ENCODE assay signal across 9 mouse cellular contexts in genomic region chr13:98317911-98318310, GRCm38 (mm10). TPM values are rescaled to one million over a fixed set of nuclear protein-coding genes. Genes with fewer than 3 reads are reported as not detected.
DNase-seq lines count a peak whose midpoint lies in the region; ATAC-seq and TF ChIP-seq lines count a peak whose summit lies in the region.
"Had no signal": no experiment of that assay in that cellular context is flagged by ENCODE, and none has a peak within 500 bp of the region (broad histone marks: within the 10 kb centered on the region; RNA-seq: fewer than 3 reads in every experiment).

No protein-coding gene starts in this region.

- no peak for TF ChIP-seq POLR2A in ES-Bruce4 (IDR thresholded peaks at IDR 0.05; ENCODE audit: insufficient read depth, low read length)

- no peak overlapping the region for H3K27ac ChIP-seq in hindbrain, embryonic 10.5 days
- no peak overlapping the region for H3K27ac ChIP-seq in hindbrain, embryonic 11.5 days (ENCODE audit: low read depth, low read length)
- H3K27ac ChIP-seq in ES-Bruce4 (ENCODE audit: insufficient read depth, low read length) = no peak overlapping the region
- H3K27ac ChIP-seq in forebrain, embryonic 14.5 days (ENCODE audit: low read depth, low read length) = no peak overlapping the region
- no peak overlapping the region for H3K27ac ChIP-seq in liver, embryonic 16.5 days (ENCODE audit: low read length)

- DNase-seq in hindbrain, embryonic 10.5 days (ENCODE audit: low spot score) = no peak
- DNase-seq in hindbrain, embryonic 11.5 days (ENCODE audit: low spot score) = no peak
- DNase-seq in forebrain, embryonic 14.5 days (ENCODE audit: low spot score) = no peak
- DNase-seq in embryo, embryonic 9.5 days (ENCODE audit: extremely low spot score) = no peak
- no peak for DNase-seq in frontal cortex, adult 2 months (ENCODE audit: extremely low spot score in 1 of 2, low spot score in 1 of 2)
- DNase-seq in right cerebral cortex, postnatal 25 days = no peak
- DNase-seq: cerebellum, postnatal 36 days had no signal

- H3K4me2 ChIP-seq in hindbrain, embryonic 11.5 days (replicated peaks; ENCODE audit: low read depth, low read length) = no peak overlapping the region
- H3K4me2 ChIP-seq in forebrain, embryonic 14.5 days (ENCODE audit: low read length) = peak overlapping the region; percentile 82
- peak overlapping the region; percentile 82 for H3K4me2 ChIP-seq in liver, embryonic 16.5 days (ENCODE audit: low read depth, low read length)

- no peak overlapping the region for H3K9ac ChIP-seq in hindbrain, embryonic 11.5 days (ENCODE audit: low read depth, low read length)
- H3K9ac ChIP-seq in ES-Bruce4 (ENCODE audit: low read depth, poor library complexity, severe bottlenecking) = peak overlapping the region; percentile 100
- H3K9ac ChIP-seq in forebrain, embryonic 14.5 days (ENCODE audit: low read length) = no peak overlapping the region
- no peak overlapping the region; the same call in 1 of the 2 replicates for H3K9ac ChIP-seq in liver, embryonic 16.5 days (ENCODE audit: low read depth, low read length)

- H3K36me3 ChIP-seq in hindbrain, embryonic 10.5 days = peaks cover 22% of the 10 kb centered on the region
- H3K36me3 ChIP-seq in hindbrain, embryonic 11.5 days (ENCODE audit: control insufficient read depth, insufficient read depth, low read length) = no peaks in the 10 kb centered on the region
- peaks cover 25% of the 10 kb centered on the region for H3K36me3 ChIP-seq in ES-Bruce4 (ENCODE audit: control insufficient read depth, insufficient read depth, low read length, poor library complexity, severe bottlenecking)
- H3K36me3 ChIP-seq in forebrain, embryonic 14.5 days (ENCODE audit: control insufficient read depth, insufficient read depth, low read length) = peaks cover 13% of the 10 kb centered on the region
- H3K36me3 ChIP-seq in liver, embryonic 16.5 days (ENCODE audit: control insufficient read depth, insufficient read depth) = peaks cover 10% of the 10 kb centered on the region

- H3K27me3 ChIP-seq in hindbrain, embryonic 10.5 days (ENCODE audit: insufficient read depth, poor library complexity, severe bottlenecking) = no peaks in the 10 kb centered on the region
- no peaks in the 10 kb centered on the region for H3K27me3 ChIP-seq in hindbrain, embryonic 11.5 days (ENCODE audit: control insufficient read depth, insufficient read depth, low read length)
- H3K27me3 ChIP-seq in ES-Bruce4 (ENCODE audit: control insufficient read depth, insufficient read depth, low read length, poor library complexity, severe bottlenecking) = no peaks in the 10 kb centered on the region
- no peaks in the 10 kb centered on the region for H3K27me3 ChIP-seq in forebrain, embryonic 14.5 days (replicated peaks; ENCODE audit: control insufficient read depth, insufficient read depth, low read length)
- H3K27me3 ChIP-seq in liver, embryonic 16.5 days (ENCODE audit: control insufficient read depth, insufficient read depth, low read depth, low read length) = no peaks in the 10 kb centered on the region

- H3K9me3 ChIP-seq in hindbrain, embryonic 10.5 days = no peaks in the 10 kb centered on the region
- H3K9me3 ChIP-seq in hindbrain, embryonic 11.5 days (ENCODE audit: control insufficient read depth, low read length) = no peaks in the 10 kb centered on the region
- H3K9me3 ChIP-seq in ES-Bruce4 (replicated peaks; ENCODE audit: control insufficient read depth, insufficient read depth, low read length, poor library complexity, severe bottlenecking) = no peaks in the 10 kb centered on the region
- no peaks in the 10 kb centered on the region for H3K9me3 ChIP-seq in forebrain, embryonic 14.5 days (replicated peaks; ENCODE audit: control insufficient read depth, low read length)
- H3K9me3 ChIP-seq in liver, embryonic 16.5 days (replicated peaks; ENCODE audit: control insufficient read depth, low read length) = no peaks in the 10 kb centered on the region

- peaks cover 17% of the 10 kb centered on the region for H3K4me1 ChIP-seq in hindbrain, embryonic 10.5 days (replicated peaks)
- 0 out of 2 replicates have a peak, but pooled peaks cover 2% of the 10 kb centered on the region for H3K4me1 ChIP-seq in hindbrain, embryonic 11.5 days (replicated peaks; ENCODE audit: control insufficient read depth, insufficient read depth, low read length)
- no peaks in the 10 kb centered on the region for H3K4me1 ChIP-seq in ES-Bruce4 (ENCODE audit: control insufficient read depth, insufficient read depth, low read length)
- H3K4me1 ChIP-seq in forebrain, embryonic 14.5 days (ENCODE audit: control insufficient read depth, insufficient read depth, low read length) = peaks cover 14% of the 10 kb centered on the region
- H3K4me1 ChIP-seq in liver, embryonic 16.5 days (ENCODE audit: control insufficient read depth, low read depth, low read length) = peaks cover 9% of the 10 kb centered on the region

- WGBS in hindbrain, embryonic 10.5 days = 93% methylated on average over 6 of the region's 6 CpGs
- 90% methylated on average over 6 of the region's 6 CpGs for WGBS in hindbrain, embryonic 11.5 days
- 88% methylated on average over 6 of the region's 6 CpGs for WGBS in forebrain, embryonic 14.5 days
- 77% methylated on average over 6 of the region's 6 CpGs for WGBS in liver, embryonic 16.5 days (ENCODE audit: insufficient replicate concordance)

- no peak for TF ChIP-seq EP300 in ES-Bruce4 (IDR thresholded peaks at IDR 0.05; ENCODE audit: insufficient read depth, low read depth, low read length)

- peak overlapping the region; percentile 100 for H3K4me3 ChIP-seq in hindbrain, embryonic 10.5 days
- H3K4me3 ChIP-seq in hindbrain, embryonic 11.5 days (ENCODE audit: low read depth, low read length) = no peak overlapping the region
- H3K4me3 ChIP-seq in ES-Bruce4 (ENCODE audit: low read depth, low read length) = no peak overlapping the region
- peak overlapping the region; percentile 98; the same call in 1 of the 2 replicates for H3K4me3 ChIP-seq in forebrain, embryonic 14.5 days (ENCODE audit: low read depth, low read length)
- H3K4me3 ChIP-seq in liver, embryonic 16.5 days (ENCODE audit: low read depth, low read length) = peak overlapping the region; percentile 94

- no peak for ATAC-seq in hindbrain, embryonic 11.5 days (ENCODE audit: low FRiP score)
- ATAC-seq in forebrain, embryonic 14.5 days = no peak
- no peak for ATAC-seq in liver, embryonic 16.5 days (ENCODE audit: low read depth)

- no peak for TF ChIP-seq CTCF in ES-Bruce4 (IDR thresholded peaks at IDR 0.05; ENCODE audit: low read depth, low read length)

RNA-seq across cellular contexts. Expression of gene Btf3, which starts 1.1 kb away (rescaled TPM):
- polyA plus RNA-seq in hindbrain, embryonic 10.5 days (2016; fragmentation: Nextera tagmentation; extraction: Ambion mirVana) = 664 and 711 TPM in 2 replicates
- 784 and 800 TPM in 2 replicates for polyA plus RNA-seq in hindbrain, embryonic 11.5 days (2014; fragmentation: Nextera tagmentation; extraction: Ambion mirVana)
- 1,083 and 1,169 TPM in 2 replicates for polyA plus RNA-seq in ES-Bruce4 (2011; ENCODE audit: insufficient read depth, insufficient read length, low read depth, missing spikeins)
- 669 and 680 TPM in 2 replicates for polyA plus RNA-seq in forebrain, embryonic 14.5 days (2014; fragmentation: Nextera tagmentation; extraction: Ambion mirVana)
- polyA plus RNA-seq in liver, embryonic 16.5 days (2015; fragmentation: Nextera tagmentation; extraction: Ambion mirVana) = 258 and 312 TPM in 2 replicates
- 302 and 345 TPM in 2 replicates for polyA plus RNA-seq in frontal cortex, adult 2 months (2012; rRNA removed)

RNA-seq across cellular contexts. Expression of gene Foxd1, which starts 36.1 kb away (rescaled TPM):
- 3.9 TPM in 2 replicates for polyA plus RNA-seq in hindbrain, embryonic 10.5 days (2016; fragmentation: Nextera tagmentation; extraction: Ambion mirVana)
- 4.6 and 5.0 TPM in 2 replicates for polyA plus RNA-seq in hindbrain, embryonic 11.5 days (2014; fragmentation: Nextera tagmentation; extraction: Ambion mirVana)
- not detected in 2 replicates for polyA plus RNA-seq in ES-Bruce4 (2011; ENCODE audit: insufficient read depth, insufficient read length, low read depth, missing spikeins)
- 0.75 and 0.76 TPM in 2 replicates for polyA plus RNA-seq in forebrain, embryonic 14.5 days (2014; fragmentation: Nextera tagmentation; extraction: Ambion mirVana)
- not detected in 2 replicates for polyA plus RNA-seq in liver, embryonic 16.5 days (2015; fragmentation: Nextera tagmentation; extraction: Ambion mirVana)
- 0.84 and 1.2 TPM in 2 replicates for polyA plus RNA-seq in frontal cortex, adult 2 months (2012; rRNA removed)

RNA-seq across cellular contexts. Expression of gene Gm21976, which starts 38.2 kb away (rescaled TPM):
- polyA plus RNA-seq in hindbrain, embryonic 10.5 days (2016; fragmentation: Nextera tagmentation; extraction: Ambion mirVana) = not detected in 2 replicates
- polyA plus RNA-seq in hindbrain, embryonic 11.5 days (2014; fragmentation: Nextera tagmentation; extraction: Ambion mirVana) = not detected in 2 replicates
- polyA plus RNA-seq in ES-Bruce4 (2011; ENCODE audit: insufficient read depth, insufficient read length, low read depth, missing spikeins) = not detected in 2 replicates
- not detected in 2 replicates for polyA plus RNA-seq in forebrain, embryonic 14.5 days (2014; fragmentation: Nextera tagmentation; extraction: Ambion mirVana)
- not detected in 2 replicates for polyA plus RNA-seq in liver, embryonic 16.5 days (2015; fragmentation: Nextera tagmentation; extraction: Ambion mirVana)
- polyA plus RNA-seq in frontal cortex, adult 2 months (2012; rRNA removed) = not detected in 2 replicates

RNA-seq across cellular contexts. Expression of gene Ankra2, which starts 55.0 kb away (rescaled TPM):
- 17.6 and 22.4 TPM in 2 replicates for polyA plus RNA-seq in hindbrain, embryonic 10.5 days (2016; fragmentation: Nextera tagmentation; extraction: Ambion mirVana)
- 40.1 and 40.9 TPM in 2 replicates for polyA plus RNA-seq in hindbrain, embryonic 11.5 days (2014; fragmentation: Nextera tagmentation; extraction: Ambion mirVana)
- 34.4 and 34.6 TPM in 2 replicates for polyA plus RNA-seq in ES-Bruce4 (2011; ENCODE audit: insufficient read depth, insufficient read length, low read depth, missing spikeins)
- 73.4 and 79.1 TPM in 2 replicates for polyA plus RNA-seq in forebrain, embryonic 14.5 days (2014; fragmentation: Nextera tagmentation; extraction: Ambion mirVana)
- 6.6 and 6.7 TPM in 2 replicates for polyA plus RNA-seq in liver, embryonic 16.5 days (2015; fragmentation: Nextera tagmentation; extraction: Ambion mirVana)
- polyA plus RNA-seq in frontal cortex, adult 2 months (2012; rRNA removed) = 55.8 and 61.4 TPM in 2 replicates

RNA-seq across cellular contexts. Expression of gene Utp15, which starts 55.1 kb away (rescaled TPM):
- polyA plus RNA-seq in hindbrain, embryonic 10.5 days (2016; fragmentation: Nextera tagmentation; extraction: Ambion mirVana) = 36.8 and 44.8 TPM in 2 replicates
- polyA plus RNA-seq in hindbrain, embryonic 11.5 days (2014; fragmentation: Nextera tagmentation; extraction: Ambion mirVana) = 33.9 and 46.3 TPM in 2 replicates
- 47.6 and 48.3 TPM in 2 replicates for polyA plus RNA-seq in ES-Bruce4 (2011; ENCODE audit: insufficient read depth, insufficient read length, low read depth, missing spikeins)
- 26.4 and 30.6 TPM in 2 replicates for polyA plus RNA-seq in forebrain, embryonic 14.5 days (2014; fragmentation: Nextera tagmentation; extraction: Ambion mirVana)
- polyA plus RNA-seq in liver, embryonic 16.5 days (2015; fragmentation: Nextera tagmentation; extraction: Ambion mirVana) = 10.0 and 10.6 TPM in 2 replicates
- polyA plus RNA-seq in frontal cortex, adult 2 months (2012; rRNA removed) = 21.1 and 22.4 TPM in 2 replicates

Comparison
In these comparisons a context has a peak if more than half of its experiments do, and no peak if none do; other contexts are left out.
1. H3K4me3 ChIP-seq: peak in hindbrain, embryonic 10.5 days (single experiment), forebrain, embryonic 14.5 days (single experiment) and liver, embryonic 16.5 days (single experiment); none in hindbrain, embryonic 11.5 days (single experiment) and ES-Bruce4 (single experiment).